Mouse (Mus musculus): Measurements from ENCODE around the gene Tnp1. TPM values are rescaled to one million over a fixed set of nuclear protein-coding genes. Genes with fewer than 3 reads are reported as not detected.

The Tnp1 gene
- total RNA-seq (2021) = not detected

- no peak for DNase-seq (ENCODE audit: extremely low spot score in 1 of 2, low spot score in 1 of 2)
Observed at GRCm38 (mm10) chr1:73015731-73016130, at the start of gene Tnp1. Gene Tnp1 (minus strand): TSS chr1:73015909.

DNA sequence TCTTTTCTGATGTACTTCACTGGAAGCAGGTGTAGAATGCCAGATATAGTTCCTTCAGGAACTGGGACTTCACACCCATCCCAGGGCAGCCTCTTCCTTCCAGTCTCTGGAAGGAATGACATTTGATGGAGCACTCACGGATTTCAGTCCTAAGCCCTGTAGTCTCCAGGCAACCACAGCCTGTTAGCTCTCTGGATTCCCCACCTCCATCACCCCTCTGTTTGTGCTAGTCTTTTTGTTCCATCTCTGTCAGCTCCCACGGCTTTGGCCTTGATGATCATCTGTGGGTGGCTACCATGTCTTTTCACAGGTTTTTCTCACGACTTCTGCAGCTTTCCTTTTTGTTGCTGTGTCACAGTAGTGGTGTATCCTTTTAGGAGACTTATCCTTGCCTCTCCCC, 48.6 kb upstream of the Tnp1 start:
- no peak for DNase-seq (ENCODE audit: extremely low spot score in 1 of 2, low spot score in 1 of 2)

- no peak for DNase-seq (ENCODE audit: extremely low spot score in 1 of 2, low spot score in 1 of 2)
Observed at GRCm38 (mm10) chr1:73061491-73062233, 46.0 kb upstream of the Tnp1 start.

DNA sequence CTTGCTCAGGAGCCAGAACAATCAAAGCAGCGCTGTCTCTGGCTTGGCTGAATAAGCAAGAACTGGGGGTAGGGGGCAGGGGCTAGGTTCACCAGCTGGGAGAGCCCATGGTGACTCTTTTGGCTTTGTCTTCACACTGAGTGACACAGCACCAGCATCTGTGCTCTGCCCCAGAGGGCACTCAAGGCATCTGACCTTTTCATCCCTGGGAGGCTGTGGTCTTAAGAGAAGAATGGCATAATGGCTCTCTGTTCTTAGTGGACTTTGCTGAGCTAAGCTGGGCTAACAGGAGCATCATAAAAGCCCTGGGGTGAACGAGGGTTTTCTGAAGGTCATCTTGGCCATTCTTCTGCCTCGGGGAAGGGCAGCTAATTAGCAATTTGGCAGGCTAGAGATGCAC, 44.6 kb upstream of the Tnp1 start:
- DNase-seq (ENCODE audit: extremely low spot score in 1 of 2, low spot score in 1 of 2) = no peak

- DNase-seq (ENCODE audit: extremely low spot score in 1 of 2, low spot score in 1 of 2) = no peak
Observed at GRCm38 (mm10) chr1:73056266-73057001, 40.7 kb upstream of the Tnp1 start.

GRCm38 (mm10) chr1:73055820-73056219, 40.1 kb upstream of the Tnp1 start:
- no peak for DNase-seq (ENCODE audit: extremely low spot score in 1 of 2, low spot score in 1 of 2)

DNA sequence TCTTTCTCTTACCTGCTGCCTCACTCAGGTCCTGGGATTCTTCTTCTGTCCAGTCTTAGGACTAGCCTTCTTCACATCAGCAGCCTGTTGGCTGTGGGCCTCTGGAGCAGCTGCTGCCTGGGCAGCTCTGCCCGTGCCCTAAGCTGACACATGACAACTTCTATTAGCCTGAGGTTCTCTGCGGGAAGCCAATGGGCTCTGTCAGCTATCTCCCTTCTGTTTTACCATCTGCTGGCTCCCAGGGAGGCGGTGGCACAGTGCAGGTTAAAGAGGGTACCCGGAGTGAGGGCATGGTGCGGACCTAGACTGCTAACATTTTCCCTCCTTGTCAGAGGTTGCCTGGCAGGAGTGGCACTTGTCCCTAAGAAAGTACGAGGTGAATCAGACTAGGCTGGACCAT, 39.5 kb upstream of the Tnp1 start:
- DNase-seq (ENCODE audit: extremely low spot score in 1 of 2, low spot score in 1 of 2) = no peak

- DNase-seq (ENCODE audit: extremely low spot score in 1 of 2, low spot score in 1 of 2) = no peak
Observed at GRCm38 (mm10) chr1:73053545-73054326, 38.0 kb upstream of the Tnp1 start.

GRCm38 (mm10) chr1:73046896-73047672, 31.4 kb upstream of the Tnp1 start:
- no peak for DNase-seq (ENCODE audit: extremely low spot score in 1 of 2, low spot score in 1 of 2)

- no peak for DNase-seq (ENCODE audit: extremely low spot score in 1 of 2, low spot score in 1 of 2)
Observed at GRCm38 (mm10) chr1:73045948-73046685, 30.4 kb upstream of the Tnp1 start.

- no peak for DNase-seq (ENCODE audit: extremely low spot score in 1 of 2, low spot score in 1 of 2)
Observed at GRCm38 (mm10) chr1:73043671-73044070, 28.0 kb upstream of the Tnp1 start.

GRCm38 (mm10) chr1:73040691-73041425, 25.1 kb upstream of the Tnp1 start:
- DNase-seq (ENCODE audit: extremely low spot score in 1 of 2, low spot score in 1 of 2) = no peak

GRCm38 (mm10) chr1:73038532-73038931, 22.8 kb upstream of the Tnp1 start:
- DNase-seq (ENCODE audit: extremely low spot score in 1 of 2, low spot score in 1 of 2) = no peak

DNA sequence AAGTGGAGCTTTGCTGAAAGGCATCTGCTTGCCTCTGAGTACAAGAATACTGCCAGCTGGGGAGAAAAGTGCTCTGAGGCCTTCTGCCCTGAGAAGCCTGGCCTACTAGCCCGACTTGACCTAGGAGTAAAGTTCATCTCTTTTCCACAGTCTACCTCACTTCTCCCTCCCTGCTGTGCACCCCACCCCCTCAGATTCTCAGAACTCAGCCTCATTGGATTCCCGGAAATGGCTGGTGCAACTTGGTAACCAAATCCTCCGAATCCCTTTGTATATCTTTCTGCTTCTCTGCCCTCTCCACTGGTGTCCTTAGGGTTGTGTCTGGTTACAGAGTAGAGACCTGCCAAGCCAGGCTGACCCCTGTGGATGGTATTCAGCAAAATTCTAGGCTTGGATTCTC, 20.8 kb upstream of the Tnp1 start:
- DNase-seq (ENCODE audit: extremely low spot score in 1 of 2, low spot score in 1 of 2) = no peak

- no peak for DNase-seq (ENCODE audit: extremely low spot score in 1 of 2, low spot score in 1 of 2)
Observed at GRCm38 (mm10) chr1:73035726-73036125, 20.0 kb upstream of the Tnp1 start.

DNA sequence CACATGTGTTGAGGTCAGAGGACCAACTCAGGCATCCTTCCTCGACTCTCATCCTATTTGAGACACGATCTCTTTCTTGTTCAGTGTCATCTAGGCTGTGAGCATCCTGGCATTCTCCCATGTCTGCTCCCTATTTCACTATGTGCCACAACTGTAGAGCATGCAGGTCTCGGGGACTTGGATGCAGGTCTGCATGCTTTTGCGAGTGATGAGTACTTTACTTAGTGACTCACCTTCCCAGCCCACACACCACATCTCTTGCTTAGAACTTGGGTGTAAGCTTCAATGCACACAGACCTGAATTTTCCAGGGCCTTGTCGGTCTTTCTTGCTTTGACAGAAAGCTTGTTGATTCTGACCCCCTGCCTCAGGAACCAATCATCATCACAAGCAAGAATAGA, 16.8 kb upstream of the Tnp1 start:
- no peak for DNase-seq (ENCODE audit: extremely low spot score in 1 of 2, low spot score in 1 of 2)

GRCm38 (mm10) chr1:73028741-73029140, 13.0 kb upstream of the Tnp1 start:
- no peak for DNase-seq (ENCODE audit: extremely low spot score in 1 of 2, low spot score in 1 of 2)

DNA sequence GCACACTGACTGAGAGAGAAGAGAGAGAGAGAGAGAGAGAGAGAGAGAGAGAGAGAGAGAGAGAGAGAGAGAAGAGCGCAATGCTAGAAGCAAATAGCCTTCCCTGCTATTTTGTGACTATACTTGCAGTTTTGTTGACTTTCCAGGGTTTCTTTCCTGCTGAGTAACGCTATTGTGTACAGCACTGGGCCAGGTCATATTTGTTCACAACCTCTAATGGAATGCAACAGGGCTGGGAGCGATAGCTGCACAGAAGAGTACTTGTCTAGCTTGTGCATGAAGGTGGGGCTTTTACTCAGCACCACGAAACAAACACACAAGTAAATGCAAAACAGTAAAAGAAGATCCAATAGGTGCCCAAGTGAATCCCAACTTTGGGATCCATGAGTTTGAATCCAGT, 11.7 kb upstream of the Tnp1 start:
- no peak for DNase-seq (ENCODE audit: extremely low spot score in 1 of 2, low spot score in 1 of 2)

DNA sequence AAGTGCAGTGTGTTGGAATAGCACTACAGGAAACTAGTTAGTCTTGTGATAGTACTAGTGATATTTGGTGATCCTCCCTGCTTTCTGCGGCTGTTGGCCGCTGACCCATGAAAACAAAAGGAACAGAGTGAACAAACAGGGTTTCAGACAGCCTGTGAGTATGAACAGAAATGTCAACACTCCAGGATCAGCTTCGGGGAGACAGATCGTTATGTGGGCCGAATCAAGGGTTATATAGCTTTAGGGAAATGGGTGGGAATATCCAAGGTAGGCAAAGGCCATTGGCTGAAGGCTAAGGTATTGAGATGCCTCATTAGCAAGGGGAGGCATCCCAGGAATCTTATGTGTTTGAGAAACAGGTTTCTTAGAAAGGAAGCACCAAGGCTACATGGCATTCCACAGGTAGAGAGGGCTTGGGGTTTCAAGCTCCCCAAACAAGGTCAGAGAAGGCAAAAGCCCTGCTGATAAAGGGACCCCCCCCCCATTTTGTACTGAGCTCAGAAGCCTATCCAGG, 11.1 kb upstream of the Tnp1 start:
- no peak for DNase-seq (ENCODE audit: extremely low spot score in 1 of 2, low spot score in 1 of 2)

Measured in layer of hippocampus, postnatal 25 days (tissue).